Mouse (Mus musculus): ENCODE results near the gene Cenps. TPM values are rescaled to one million over a fixed set of nuclear protein-coding genes. Genes with fewer than 3 reads are reported as not detected.
A peak's percentile ranks its signal among the peaks of the same experiment; 100 is the strongest.

Gene Cenps
- 5.4 and 6.0 TPM in 2 replicates for polyA plus RNA-seq (2012; rRNA removed)

DNA sequence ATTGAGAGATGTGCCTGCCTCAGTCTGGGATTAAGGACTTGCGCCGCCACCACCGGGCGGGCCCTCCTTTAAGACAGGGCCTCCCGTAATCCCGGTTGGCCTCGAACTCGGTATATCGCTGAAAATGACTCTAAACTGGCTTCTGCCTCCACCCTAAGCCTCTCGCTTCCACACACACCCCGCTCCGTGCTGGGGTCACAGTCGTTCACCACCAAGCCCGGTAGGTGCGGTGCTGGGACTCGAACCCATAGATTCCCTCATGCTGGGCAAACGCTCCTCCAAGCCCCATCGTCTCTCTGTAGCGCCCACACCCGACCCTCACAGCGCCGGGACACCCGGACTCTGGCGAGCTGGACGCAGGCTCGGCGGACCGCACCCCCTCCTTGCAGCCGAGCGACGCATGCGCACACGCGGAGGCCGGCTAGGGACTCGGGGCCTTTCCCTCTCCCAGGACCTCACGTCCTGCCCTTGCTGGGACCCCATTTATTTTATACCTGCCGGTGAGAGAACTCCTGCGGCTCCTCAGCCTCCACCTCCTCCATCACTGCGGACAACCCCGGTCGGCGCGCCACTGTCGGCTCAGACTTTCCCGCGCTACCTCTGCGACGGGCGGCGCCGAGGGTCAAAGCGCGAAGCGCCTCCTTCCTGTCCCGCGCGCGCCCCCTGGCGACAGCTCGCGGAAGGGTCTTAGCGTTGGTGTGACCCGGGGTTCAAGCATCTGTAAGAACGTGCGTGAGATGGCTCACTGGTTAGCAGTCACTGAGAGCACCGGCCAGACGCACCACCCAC is at the start of gene Cenps:
Cenps (minus strand) TSS at position 648 of the 789 bp plus-strand sequence.
- TF ChIP-seq CTCF (IDR thresholded peaks at IDR 0.05; ENCODE audit: extremely low read depth, insufficient read depth, low read length) (peak; percentile 69), POLR2A (IDR thresholded peaks at IDR 0.05; ENCODE audit: extremely low read depth, insufficient read depth, low read length) (no peak)
- Histone ChIP-seq H3K4me1 (ENCODE audit: control insufficient read depth, insufficient read depth, low read length) (0 out of 2 replicates have a peak, but pooled peaks cover 2% of the 10 kb centered on the region), H3K4me3 (ENCODE audit: insufficient read depth, low read length) (peak within 1 kb of the TSS; percentile 71), H3K27ac (ENCODE audit: insufficient read depth, low read length) (no peak within 1 kb of the TSS)

DNA sequence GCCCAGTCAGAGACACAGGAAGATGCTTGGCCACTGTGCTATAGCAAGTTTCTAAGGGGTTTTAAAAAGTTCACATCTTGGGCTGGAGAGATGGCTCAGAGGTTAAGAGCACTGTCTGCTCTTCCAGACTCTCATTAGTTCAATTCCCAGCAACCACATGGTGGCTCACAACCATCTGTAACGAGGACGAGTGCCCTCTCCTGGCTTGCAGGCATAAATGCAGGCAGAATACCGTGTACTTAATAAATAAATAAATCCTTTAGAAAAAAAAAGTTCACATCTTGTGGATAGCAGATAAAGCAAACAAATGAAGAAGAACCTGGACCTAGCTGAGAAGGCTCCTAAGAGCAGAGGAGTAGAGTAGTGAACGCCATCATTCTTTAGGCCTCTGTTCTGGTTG is 45.3 kb upstream of the Cenps start:
- no peak overlapping the region for H3K27ac ChIP-seq (ENCODE audit: insufficient read depth, low read length)
- H3K4me1 ChIP-seq (ENCODE audit: control insufficient read depth, insufficient read depth, low read length), result no peaks in the 10 kb centered on the region
- H3K4me3 ChIP-seq (ENCODE audit: insufficient read depth, low read length), result no peak overlapping the region
- TF ChIP-seq CTCF (IDR thresholded peaks at IDR 0.05; ENCODE audit: extremely low read depth, insufficient read depth, low read length) (peak; percentile 46), POLR2A (IDR thresholded peaks at IDR 0.05; ENCODE audit: extremely low read depth, insufficient read depth, low read length) (no peak)

DNA sequence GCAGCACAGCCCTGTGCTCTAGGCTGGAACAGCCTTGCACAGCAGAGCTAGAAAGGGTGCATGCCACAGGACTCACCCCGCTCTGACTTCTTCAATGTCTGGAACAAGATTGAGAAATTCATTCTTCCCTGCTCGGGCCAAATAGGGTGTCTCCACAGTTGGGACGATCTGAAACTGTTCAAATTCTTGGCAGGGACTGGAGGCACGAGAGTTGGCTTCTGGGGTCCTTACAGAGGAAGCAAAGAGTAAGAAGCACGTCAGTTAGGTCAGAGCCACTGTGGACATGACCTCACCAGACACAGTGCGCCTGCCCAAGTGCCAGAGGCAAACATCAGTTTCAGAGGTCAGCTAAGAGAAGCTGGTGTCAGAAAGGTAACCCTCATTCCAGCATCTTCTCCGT is 44.8 kb upstream of the Cenps start:
- Histone ChIP-seq H3K4me3 (ENCODE audit: insufficient read depth, low read length) (no peak overlapping the region), H3K27ac (ENCODE audit: insufficient read depth, low read length) (no peak overlapping the region), H3K4me1 (ENCODE audit: control insufficient read depth, insufficient read depth, low read length) (no peaks in the 10 kb centered on the region)
- TF ChIP-seq POLR2A (IDR thresholded peaks at IDR 0.05; ENCODE audit: extremely low read depth, insufficient read depth, low read length) (no peak), CTCF (IDR thresholded peaks at IDR 0.05; ENCODE audit: extremely low read depth, insufficient read depth, low read length) (no peak)

DNA sequence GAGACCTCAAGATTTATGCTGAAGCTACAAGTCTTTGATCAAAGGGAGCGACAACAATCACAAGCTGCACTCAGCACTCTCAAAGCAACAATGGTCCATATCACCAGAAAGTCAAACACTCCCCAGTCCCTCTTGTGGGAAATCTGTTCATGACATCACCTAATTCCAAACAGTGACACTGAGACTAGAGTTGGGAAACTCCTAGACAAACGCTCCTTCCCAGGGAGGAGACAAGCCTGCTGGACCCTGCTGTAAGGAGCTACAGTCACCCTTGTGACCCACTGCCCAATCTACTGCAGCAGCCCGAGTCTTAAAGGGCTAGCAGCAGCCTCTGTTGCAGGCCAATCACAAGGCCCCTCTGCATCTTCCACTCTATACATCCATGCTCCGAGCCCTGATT is 42.1 kb upstream of the Cenps start:
- H3K27ac ChIP-seq (ENCODE audit: insufficient read depth, low read length), result no peak overlapping the region
- H3K4me1 ChIP-seq (ENCODE audit: control insufficient read depth, insufficient read depth, low read length), result no peaks in the 10 kb centered on the region
- TF ChIP-seq POLR2A (IDR thresholded peaks at IDR 0.05; ENCODE audit: extremely low read depth, insufficient read depth, low read length) (no peak), CTCF (IDR thresholded peaks at IDR 0.05; ENCODE audit: extremely low read depth, insufficient read depth, low read length) (no peak)
- no peak overlapping the region for H3K4me3 ChIP-seq (ENCODE audit: insufficient read depth, low read length)

DNA sequence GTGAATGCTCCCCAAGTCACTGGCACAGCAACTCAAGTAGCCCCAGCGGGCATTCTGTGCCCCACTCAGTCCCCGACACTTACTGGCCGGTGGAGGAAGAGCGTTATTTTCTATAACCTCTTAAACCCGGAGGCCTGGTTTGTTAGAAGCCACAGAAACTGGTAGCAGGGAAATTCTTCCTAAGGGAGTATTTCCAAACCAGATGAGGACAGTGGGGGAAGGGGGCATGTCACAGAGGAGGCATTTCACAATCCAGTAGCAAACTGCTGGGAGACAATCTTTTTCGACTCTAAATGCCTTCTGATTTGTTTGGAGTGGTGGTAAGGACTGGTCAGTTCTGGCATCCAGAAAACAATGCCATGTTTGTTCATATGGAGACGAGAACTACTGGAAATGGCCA is 41.7 kb upstream of the Cenps start:
- TF ChIP-seq CTCF (IDR thresholded peaks at IDR 0.05; ENCODE audit: extremely low read depth, insufficient read depth, low read length) (no peak), POLR2A (IDR thresholded peaks at IDR 0.05; ENCODE audit: extremely low read depth, insufficient read depth, low read length) (no peak)
- Histone ChIP-seq H3K4me1 (ENCODE audit: control insufficient read depth, insufficient read depth, low read length) (no peaks in the 10 kb centered on the region), H3K4me3 (ENCODE audit: insufficient read depth, low read length) (no peak overlapping the region), H3K27ac (ENCODE audit: insufficient read depth, low read length) (no peak overlapping the region)

DNA sequence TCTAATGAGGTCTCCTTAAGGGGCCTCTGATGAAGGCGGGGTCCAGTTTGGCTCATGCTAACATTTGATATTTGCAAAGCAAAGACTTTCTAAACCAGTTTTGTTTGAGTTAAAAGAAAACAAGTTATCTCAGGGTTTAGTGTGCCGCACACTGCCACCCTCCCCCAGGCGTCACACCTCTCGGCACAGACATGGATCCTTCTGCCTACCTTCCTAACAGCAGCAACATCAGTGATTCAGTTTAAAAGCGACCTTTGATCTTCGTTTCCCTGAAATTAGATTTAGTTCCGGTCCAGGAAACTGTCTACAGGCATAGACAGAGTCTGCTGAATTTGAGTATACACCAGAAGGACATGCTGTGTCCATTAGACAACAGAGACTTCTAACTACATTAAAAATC is 40.9 kb upstream of the Cenps start:
- Histone ChIP-seq H3K4me1 (ENCODE audit: control insufficient read depth, insufficient read depth, low read length) (no peaks in the 10 kb centered on the region; the same call in 1 of the 2 replicates), H3K27ac (ENCODE audit: insufficient read depth, low read length) (no peak overlapping the region), H3K4me3 (ENCODE audit: insufficient read depth, low read length) (no peak overlapping the region)
- no peak for TF ChIP-seq POLR2A (IDR thresholded peaks at IDR 0.05; ENCODE audit: extremely low read depth, insufficient read depth, low read length)
- TF ChIP-seq CTCF (IDR thresholded peaks at IDR 0.05; ENCODE audit: extremely low read depth, insufficient read depth, low read length), result no peak

DNA sequence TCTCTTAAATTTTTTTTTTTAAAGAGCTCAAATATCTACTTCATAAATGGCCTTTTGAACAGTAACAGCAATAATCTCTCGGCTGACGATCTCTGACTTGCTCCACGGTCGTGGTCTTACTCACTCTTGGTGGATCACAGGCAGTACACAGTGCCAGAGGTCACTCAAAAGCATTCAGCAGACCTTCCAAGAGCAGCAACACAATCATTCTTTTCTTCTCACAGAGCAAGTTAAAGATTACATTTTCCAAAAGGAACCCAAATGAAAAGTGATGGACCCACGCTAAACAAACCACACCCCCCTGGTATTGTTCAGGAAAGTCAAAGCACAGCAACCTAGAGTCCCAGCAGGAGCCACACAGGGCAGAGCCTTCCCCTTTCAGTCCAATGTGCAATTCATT is 39.6 kb upstream of the Cenps start:
- H3K4me1 ChIP-seq (ENCODE audit: control insufficient read depth, insufficient read depth, low read length), result no peaks in the 10 kb centered on the region; the same call in 1 of the 2 replicates
- no peak overlapping the region for H3K27ac ChIP-seq (ENCODE audit: insufficient read depth, low read length)
- H3K4me3 ChIP-seq (ENCODE audit: insufficient read depth, low read length), result no peak overlapping the region
- TF ChIP-seq POLR2A (IDR thresholded peaks at IDR 0.05; ENCODE audit: extremely low read depth, insufficient read depth, low read length), result no peak
- no peak for TF ChIP-seq CTCF (IDR thresholded peaks at IDR 0.05; ENCODE audit: extremely low read depth, insufficient read depth, low read length)

DNA sequence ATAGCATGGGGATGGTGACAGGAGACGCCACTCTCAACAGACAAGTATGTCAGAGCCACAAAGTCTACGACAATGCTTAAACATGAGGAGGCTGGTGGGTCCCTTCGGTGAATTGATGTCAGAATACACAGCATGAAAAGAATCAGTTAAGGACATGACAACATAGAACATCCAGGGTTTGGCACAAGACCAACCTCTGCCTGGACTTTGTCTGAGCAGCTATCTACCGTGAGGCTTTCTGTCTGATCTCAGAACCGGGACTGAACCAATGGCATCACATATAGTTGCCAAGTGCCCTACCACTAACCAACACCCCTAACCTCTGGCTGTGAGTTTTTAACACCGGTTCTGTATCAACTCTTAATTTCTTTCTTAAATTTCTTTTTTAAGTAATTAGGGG is 39.2 kb upstream of the Cenps start:
- no peak for TF ChIP-seq POLR2A (IDR thresholded peaks at IDR 0.05; ENCODE audit: extremely low read depth, insufficient read depth, low read length)
- no peak for TF ChIP-seq CTCF (IDR thresholded peaks at IDR 0.05; ENCODE audit: extremely low read depth, insufficient read depth, low read length)
- H3K27ac ChIP-seq (ENCODE audit: insufficient read depth, low read length), result no peak overlapping the region
- H3K4me1 ChIP-seq (ENCODE audit: control insufficient read depth, insufficient read depth, low read length), result no peaks in the 10 kb centered on the region; the same call in 1 of the 2 replicates
- no peak overlapping the region for H3K4me3 ChIP-seq (ENCODE audit: insufficient read depth, low read length)

DNA sequence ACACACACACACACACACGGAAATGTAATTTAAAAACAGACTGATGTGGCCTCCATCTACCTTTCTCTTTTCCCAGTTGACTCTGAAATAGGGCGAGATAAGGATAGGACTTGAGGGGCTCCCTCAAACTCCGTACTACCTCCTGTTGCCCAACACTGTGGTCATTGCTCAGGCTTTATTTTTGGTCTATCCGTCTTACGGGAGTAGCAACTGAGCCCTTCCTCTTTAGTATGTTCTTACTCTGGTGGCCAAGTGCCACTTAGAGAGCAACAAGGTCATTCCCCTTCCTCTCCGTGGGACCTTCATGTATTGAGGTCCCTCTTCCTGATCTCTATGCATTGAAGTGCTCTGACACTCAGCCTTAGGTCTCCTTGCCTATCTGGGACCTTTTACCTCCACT is 36.2 kb upstream of the Cenps start:
- H3K4me3 ChIP-seq (ENCODE audit: insufficient read depth, low read length), result no peak overlapping the region
- no peaks in the 10 kb centered on the region; the same call in 1 of the 2 replicates for H3K4me1 ChIP-seq (ENCODE audit: control insufficient read depth, insufficient read depth, low read length)
- TF ChIP-seq CTCF (IDR thresholded peaks at IDR 0.05; ENCODE audit: extremely low read depth, insufficient read depth, low read length) (no peak), POLR2A (IDR thresholded peaks at IDR 0.05; ENCODE audit: extremely low read depth, insufficient read depth, low read length) (no peak)
- H3K27ac ChIP-seq (ENCODE audit: insufficient read depth, low read length), result no peak overlapping the region

DNA sequence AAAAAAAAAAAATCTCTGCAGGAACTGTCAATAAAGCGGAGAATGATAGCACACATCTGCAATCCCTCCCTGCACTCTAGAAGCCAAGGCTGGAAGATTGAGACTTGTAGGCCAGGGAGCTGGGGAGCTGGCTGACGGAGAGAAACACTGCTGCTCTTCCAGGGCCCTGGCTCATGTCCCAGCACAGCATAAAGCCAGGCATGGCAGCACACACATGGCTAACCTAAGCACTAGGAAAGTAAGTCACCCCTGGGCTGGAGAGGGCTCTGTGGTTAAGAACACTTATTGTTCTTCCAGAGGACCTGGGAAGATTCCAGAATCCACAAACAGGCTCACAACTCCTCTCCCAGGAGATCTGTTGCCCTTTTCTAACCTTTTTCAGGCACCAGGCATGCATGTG is 35.2 kb upstream of the Cenps start:
- H3K4me3 ChIP-seq (ENCODE audit: insufficient read depth, low read length), result no peak overlapping the region
- TF ChIP-seq CTCF (IDR thresholded peaks at IDR 0.05; ENCODE audit: extremely low read depth, insufficient read depth, low read length) (no peak), POLR2A (IDR thresholded peaks at IDR 0.05; ENCODE audit: extremely low read depth, insufficient read depth, low read length) (no peak)
- H3K27ac ChIP-seq (ENCODE audit: insufficient read depth, low read length), result no peak overlapping the region
- no peaks in the 10 kb centered on the region; the same call in 1 of the 2 replicates for H3K4me1 ChIP-seq (ENCODE audit: control insufficient read depth, insufficient read depth, low read length)
